Mouse (Mus musculus): ENCODE data around the gene Cenpx. TPM values are rescaled to one million over a fixed set of nuclear protein-coding genes. Genes with fewer than 3 reads are reported as not detected.

The Cenpx gene
- polyA plus RNA-seq (2017; shearing (Covaris generic)) = 128 TPM

GRCm38 (mm10) chr11:120713580-120714518 is at the start of gene Cenpx, which contains the start of gene Lrrc45:
Cenpx (minus strand) TSS chr11:120713738.
Lrrc45 (plus strand) TSS chr11:120713925.

DNA sequence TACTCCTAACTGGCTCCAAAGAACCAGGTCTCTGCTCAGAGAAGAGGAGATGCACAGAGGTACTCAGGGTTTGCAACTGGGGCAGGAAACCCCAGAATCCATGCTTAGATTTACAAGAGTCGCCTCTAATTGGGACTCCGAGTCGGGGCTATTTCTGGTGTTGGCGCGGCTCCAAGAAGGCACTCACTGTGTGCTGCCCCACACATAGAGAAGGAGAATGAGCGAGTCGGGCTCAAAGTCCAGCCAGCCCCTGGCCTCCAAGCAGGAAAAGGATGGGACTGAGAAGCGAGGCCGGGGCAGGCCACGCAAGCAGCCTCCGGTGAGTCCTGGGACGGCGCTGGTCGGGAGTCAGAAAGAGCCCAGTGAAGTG is 49.1 kb upstream of the Cenpx start, which contains the start of gene Hmga1b:
TSS of gene Hmga1b (plus strand) at position 123 of the 370 bp plus-strand sequence.

DNA sequence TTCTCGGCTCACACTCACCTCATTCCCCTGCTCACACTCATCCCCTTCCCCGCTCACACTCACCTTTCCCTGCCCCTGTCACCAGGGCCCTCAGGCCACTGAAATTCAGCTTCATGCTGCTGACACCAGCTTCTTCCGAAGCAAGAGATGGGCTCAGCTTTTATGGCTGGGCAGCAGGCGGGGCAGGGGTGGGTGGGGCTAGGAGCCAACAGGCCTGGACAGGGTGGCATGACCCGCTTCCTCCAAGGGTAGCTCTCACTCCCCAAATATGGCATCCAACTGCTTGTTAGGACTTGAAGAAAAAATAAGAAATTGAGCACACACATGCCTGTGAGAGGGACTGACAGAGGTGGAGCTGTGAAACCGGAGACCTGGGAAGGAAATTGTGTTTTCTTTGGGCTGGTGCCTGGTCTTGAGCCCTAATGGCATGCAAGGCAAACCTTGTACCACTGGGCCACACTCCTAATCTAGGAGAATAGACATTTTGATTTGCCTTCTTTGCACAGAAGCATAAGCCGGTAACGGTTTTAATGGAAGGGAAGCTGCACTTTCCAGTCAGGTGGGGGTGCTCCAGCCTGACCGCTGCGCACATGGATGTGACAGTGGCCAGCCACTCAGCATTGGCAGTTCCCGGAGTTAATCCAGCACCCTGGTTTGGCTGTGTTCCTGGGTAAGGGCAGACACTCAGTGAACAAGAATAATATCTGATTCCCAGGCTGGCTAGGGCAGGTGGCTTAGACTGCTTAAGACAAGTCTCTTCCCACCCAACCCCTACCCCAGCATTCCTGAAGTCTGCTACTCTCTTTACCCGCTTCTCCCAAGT is 18.5 kb upstream of the Cenpx start, which contains the start of gene Cbr2:
TSS of gene Cbr2 (minus strand) at position 257 of the 823 bp plus-strand sequence.

GRCm38 (mm10) chr11:120727169-120727527 is 13.6 kb upstream of the Cenpx start, which contains the start of gene Dcxr:
Dcxr (minus strand) TSS chr11:120727281.

GRCm38 (mm10) chr11:120721124-120722066 is 7.9 kb upstream of the Cenpx start, which contains the start of gene Rac3:
Rac3 (plus strand) TSS chr11:120721470.

DNA sequence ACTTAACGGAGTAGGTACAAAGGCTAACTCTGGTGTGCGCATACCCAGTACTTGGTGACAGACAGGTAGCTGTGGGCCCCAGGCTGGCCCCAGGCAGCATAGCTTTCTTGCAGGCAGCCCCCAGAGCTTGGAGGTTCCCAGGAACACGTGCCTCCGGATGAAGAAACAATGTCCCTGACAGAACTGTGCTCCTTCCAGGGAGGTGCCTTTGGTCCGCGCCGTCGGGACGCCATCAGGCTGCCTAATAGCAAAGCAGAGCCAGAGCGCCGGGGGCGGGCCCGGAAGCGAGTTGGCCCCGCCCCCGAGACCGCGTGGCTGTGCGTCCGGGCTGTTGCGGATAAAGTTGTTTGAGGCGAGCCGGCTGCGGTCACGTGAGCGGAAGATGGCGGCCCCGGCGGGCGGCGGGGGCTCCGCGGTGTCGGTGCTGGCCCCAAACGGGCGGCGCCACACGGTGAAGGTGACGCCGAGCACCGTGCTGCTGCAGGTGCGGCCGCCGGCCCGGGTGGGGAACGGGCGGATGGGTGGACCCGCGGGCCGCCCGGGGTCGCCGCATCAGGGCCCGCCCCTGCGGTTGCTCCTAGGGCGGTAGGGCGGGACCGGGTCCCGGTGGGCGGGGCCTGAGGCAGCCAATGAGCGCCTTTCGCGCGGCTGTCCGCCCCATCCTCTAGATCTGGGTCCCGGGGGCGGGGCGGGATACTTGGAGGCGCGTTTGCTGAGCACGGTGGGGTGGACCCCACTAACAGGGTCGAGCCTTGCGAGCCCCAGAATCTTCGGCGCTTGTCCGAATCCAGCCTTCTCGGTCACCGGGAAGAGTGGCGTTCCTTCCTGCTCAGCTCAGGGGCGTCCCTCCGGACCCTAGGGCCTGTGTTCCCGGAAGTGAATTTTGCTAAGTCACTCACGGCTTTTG is 40.6 kb downstream of the Cenpx start, which contains the start of gene Aspscr1:
TSS of gene Aspscr1 (plus strand) at position 287 of the 907 bp plus-strand sequence.

GRCm38 (mm10) chr11:120661076-120661460 is 52.5 kb downstream of the Cenpx start, which contains the start of gene Notum:
Notum (minus strand) TSS chr11:120661175.

Other genes with a start within 250 kb of the Cenpx start
- 47.8 TPM for gene Arl16, start 246.1 kb downstream of the Cenpx start, polyA plus RNA-seq (2017; shearing (Covaris generic))
- gene Mrpl12, start 229.1 kb downstream of the Cenpx start, polyA plus RNA-seq (2017; shearing (Covaris generic)) = 76.5 TPM
- 15.4 TPM for gene Slc25a10, start 221.9 kb downstream of the Cenpx start, polyA plus RNA-seq (2017; shearing (Covaris generic))
- not detected for gene Gcgr, start 183.0 kb downstream of the Cenpx start, polyA plus RNA-seq (2017; shearing (Covaris generic))
- 124 TPM for gene Mcrip1, start 164.0 kb downstream of the Cenpx start, polyA plus RNA-seq (2017; shearing (Covaris generic))
- not detected for gene Ppp1r27, start 162.6 kb downstream of the Cenpx start, polyA plus RNA-seq (2017; shearing (Covaris generic))
- gene P4hb, start 140.5 kb downstream of the Cenpx start, polyA plus RNA-seq (2017; shearing (Covaris generic)) = 279 TPM
- gene Arhgdia, start 132.1 kb downstream of the Cenpx start, polyA plus RNA-seq (2017; shearing (Covaris generic)) = 896 TPM
- gene Alyref, start 115.4 kb downstream of the Cenpx start, polyA plus RNA-seq (2017; shearing (Covaris generic)) = 6.6 TPM
- 129 TPM for gene Anapc11, start 115.3 kb downstream of the Cenpx start, polyA plus RNA-seq (2017; shearing (Covaris generic))
- gene Npb, start 105.3 kb downstream of the Cenpx start, polyA plus RNA-seq (2017; shearing (Covaris generic)) = 1.3 TPM
- 170 TPM for gene Pcyt2, start 95.8 kb downstream of the Cenpx start, polyA plus RNA-seq (2017; shearing (Covaris generic))
- gene Sirt7, start 88.5 kb downstream of the Cenpx start, polyA plus RNA-seq (2017; shearing (Covaris generic)) = 233 TPM
- gene Mafg, start 80.1 kb downstream of the Cenpx start, polyA plus RNA-seq (2017; shearing (Covaris generic)) = 12.0 TPM
- gene Pycr1, start 70.0 kb downstream of the Cenpx start, polyA plus RNA-seq (2017; shearing (Covaris generic)) = 1.00 TPM
- not detected for gene Myadml2, start 65.6 kb downstream of the Cenpx start, polyA plus RNA-seq (2017; shearing (Covaris generic))
- not detected for gene Notum, start 52.6 kb downstream of the Cenpx start, polyA plus RNA-seq (2017; shearing (Covaris generic))
- gene Aspscr1, start 40.8 kb downstream of the Cenpx start, polyA plus RNA-seq (2017; shearing (Covaris generic)) = 141 TPM
- gene Lrrc45, start 187 bp upstream of the Cenpx start, polyA plus RNA-seq (2017; shearing (Covaris generic)) = 84.9 TPM
- gene Rac3, start 7.7 kb upstream of the Cenpx start, polyA plus RNA-seq (2017; shearing (Covaris generic)) = 0.27 TPM
- 26.0 TPM for gene Dcxr, start 13.5 kb upstream of the Cenpx start, polyA plus RNA-seq (2017; shearing (Covaris generic))
- not detected for gene Cbr2, start 18.4 kb upstream of the Cenpx start, polyA plus RNA-seq (2017; shearing (Covaris generic))
- gene Hmga1b, start 49.1 kb upstream of the Cenpx start, polyA plus RNA-seq (2017; shearing (Covaris generic)) = 34.4 TPM
- gene Rfng, start 70.5 kb upstream of the Cenpx start, polyA plus RNA-seq (2017; shearing (Covaris generic)) = 3.2 TPM
- gene Gps1, start 70.5 kb upstream of the Cenpx start, polyA plus RNA-seq (2017; shearing (Covaris generic)) = 168 TPM
- gene Dus1l, start 82.7 kb upstream of the Cenpx start, polyA plus RNA-seq (2017; shearing (Covaris generic)) = 80.7 TPM
- 54.9 TPM for gene Fasn, start 110.8 kb upstream of the Cenpx start, polyA plus RNA-seq (2017; shearing (Covaris generic))
- 0.98 TPM for gene Ccdc57, start 219.1 kb upstream of the Cenpx start, polyA plus RNA-seq (2017; shearing (Covaris generic))
- 18.6 TPM for gene Slc16a3, start 234.7 kb upstream of the Cenpx start, polyA plus RNA-seq (2017; shearing (Covaris generic))

Measured in inflammation-experienced regulatory T-cells, adult 16 weeks (primary cell).